Mouse (Mus musculus): ENCODE measurements around the gene Slfnl1.

DNA sequence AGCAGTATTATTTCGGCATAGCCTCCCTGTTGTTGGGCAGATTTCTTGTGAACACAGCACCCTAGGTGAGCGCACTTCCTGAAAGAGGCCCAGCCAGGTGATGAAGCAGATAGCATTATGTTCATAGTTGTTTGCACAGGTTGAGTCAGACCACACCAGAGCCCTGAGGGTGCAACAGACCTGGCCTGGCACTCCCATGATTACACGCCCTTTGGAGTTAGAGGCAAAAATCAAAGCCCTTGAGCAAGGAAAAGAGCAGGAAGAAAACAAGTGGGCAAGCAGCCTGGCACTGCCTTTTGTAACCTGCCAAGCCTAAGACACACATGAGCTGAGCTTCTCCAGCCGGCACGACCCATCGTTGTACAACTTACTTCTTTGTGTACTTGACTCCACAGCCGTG lies 15.5 kb upstream of the Slfnl1 start:
- no peak for TF ChIP-seq POLR2A (IDR thresholded peaks at IDR 0.05; ENCODE audit: insufficient read depth, low read depth, low read length)
- TF ChIP-seq CTCF (IDR thresholded peaks at IDR 0.05): no peak
